Mouse (Mus musculus) neural tube, embryonic 12.5 days (tissue): ENCODE measurements around the gene Slc5a4b. TPM values are rescaled to one million over a fixed set of nuclear protein-coding genes. Genes with fewer than 3 reads are reported as not detected.

Source experiments
- ATAC-seq: fragments of 200-750 bp; cut with Nextera tagmentation; 2 replicates; pipeline ENCODE4 v1.8.0; 2017; ENCODE audit warnings: low read depth, mild to moderate bottlenecking, moderate TSS enrichment, moderate library complexity; ENCODE audit not compliant: low FRiP score
- H3K27ac ChIP-seq: fragments of 300-500 bp; sonication (generic); 2 replicates; pipeline ENCODE4 v1.5.1; 2016
- H3K27me3 ChIP-seq: fragments of 300-500 bp; sonication (generic); replicated peaks from 2 replicates; pipeline ENCODE4 v1.6.1; 2016; ENCODE audit warnings: mild to moderate bottlenecking
- H3K36me3 ChIP-seq: fragments of 300-500 bp; sonication (generic); 2 replicates; pipeline ENCODE4 v1.6.1; 2016; ENCODE audit warnings: mild to moderate bottlenecking
- H3K4me1 ChIP-seq: fragments of 300-500 bp; sonication (generic); 2 replicates; pipeline ENCODE4 v1.6.1; 2016
- H3K4me2 ChIP-seq: fragments of 300-500 bp; sonication (generic); replicated peaks from 2 replicates; pipeline ENCODE4 v1.6.1; 2016; ENCODE audit warnings: mild to moderate bottlenecking
- H3K4me3 ChIP-seq: fragments of 300-500 bp; sonication (generic); 2 replicates; pipeline ENCODE4 v1.5.1; 2016
- H3K9ac ChIP-seq: fragments of 300-500 bp; sonication (generic); 2 replicates; pipeline ENCODE4 v1.6.1; 2016; ENCODE audit warnings: mild to moderate bottlenecking
- H3K9me3 ChIP-seq: fragments of 300-500 bp; sonication (generic); 2 replicates; pipeline ENCODE4 v1.6.1; 2016; ENCODE audit warnings: mild to moderate bottlenecking
- WGBS: fragments of 180-500 bp; shearing (Covaris S2); methylation state at CpG from one replicate; pipeline ENCODE4 v1.1.7; 2016; 5-methylcytosine and 5-hydroxymethylcytosine counted together
- microRNA-seq: library from miRNA; unstranded; fragments of <30 nt; microRNA quantifications from one replicate; pipeline ENCODE4, GENCODE M21; 2017
- polyA plus RNA-seq: library from polyadenylated mRNA; unstranded; fragments of >200 nt; fragmentation: Nextera tagmentation; extraction: Ambion mirVana; gene quantifications from 2 replicates; pipeline ENCODE4 v1.2.1, GENCODE M21; 2016

The Slc5a4b gene
- polyA plus RNA-seq, 1 experiment from 2014 or later: not detected

DNA sequence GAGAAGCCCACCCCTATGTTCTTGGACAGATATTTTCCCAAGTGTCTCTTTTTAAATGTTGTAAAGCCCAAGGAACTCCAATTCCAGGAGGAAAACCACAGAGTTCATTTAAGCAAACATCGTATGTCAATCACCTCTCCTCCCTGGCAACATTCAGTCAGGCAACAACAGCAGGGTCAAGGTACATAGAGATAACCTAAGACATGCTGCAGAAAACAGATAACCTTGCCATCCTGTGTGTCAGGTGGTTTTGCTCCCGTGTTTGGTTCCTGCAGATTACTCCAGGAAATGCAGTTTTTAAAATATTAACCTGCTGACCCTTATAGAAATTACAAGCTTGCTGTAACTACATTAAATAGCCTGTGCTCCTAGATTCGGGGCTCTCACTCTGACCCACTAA is 89.0 kb downstream of the Slc5a4b start:
- no peaks in the 10 kb centered on the region for H3K4me1 ChIP-seq
- no peaks in the 10 kb centered on the region for H3K36me3 ChIP-seq
- no peak overlapping the region for H3K4me3 ChIP-seq
- 88% methylated on average over 3 of the region's 3 CpGs for WGBS
- H3K9me3 ChIP-seq: no peaks in the 10 kb centered on the region
- no peak overlapping the region for H3K9ac ChIP-seq
- no peak for ATAC-seq
- H3K27me3 ChIP-seq: no peaks in the 10 kb centered on the region
- H3K27ac ChIP-seq: no peak overlapping the region
- H3K4me2 ChIP-seq: no peak overlapping the region

DNA sequence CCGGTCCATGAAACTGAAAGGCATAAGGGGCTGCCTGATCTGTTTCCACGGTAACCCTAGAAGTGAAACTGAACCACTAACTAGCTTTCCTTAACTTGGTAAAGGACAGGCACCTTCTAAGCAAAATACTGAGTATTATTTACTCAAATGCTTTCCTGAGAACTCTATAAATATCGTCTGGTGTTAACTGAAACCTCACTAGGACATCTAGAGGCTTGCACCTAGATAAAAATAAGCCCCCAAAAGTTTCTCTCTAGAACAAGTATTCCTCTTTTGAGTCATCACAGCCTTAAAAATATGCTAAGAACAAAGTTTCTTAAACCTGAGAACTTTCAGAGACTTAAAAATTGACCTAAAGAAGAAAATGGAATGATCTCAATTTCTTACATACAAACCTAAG is 93.9 kb downstream of the Slc5a4b start:
- no peaks in the 10 kb centered on the region for H3K27me3 ChIP-seq
- no peak overlapping the region for H3K27ac ChIP-seq
- no peak overlapping the region for H3K4me2 ChIP-seq
- 91% methylated on average over 3 of the region's 3 CpGs for WGBS
- no peak overlapping the region for H3K9ac ChIP-seq
- no peaks in the 10 kb centered on the region for H3K4me1 ChIP-seq
- H3K36me3 ChIP-seq: no peaks in the 10 kb centered on the region
- ATAC-seq: no peak
- no peaks in the 10 kb centered on the region for H3K9me3 ChIP-seq
- H3K4me3 ChIP-seq: no peak overlapping the region

DNA sequence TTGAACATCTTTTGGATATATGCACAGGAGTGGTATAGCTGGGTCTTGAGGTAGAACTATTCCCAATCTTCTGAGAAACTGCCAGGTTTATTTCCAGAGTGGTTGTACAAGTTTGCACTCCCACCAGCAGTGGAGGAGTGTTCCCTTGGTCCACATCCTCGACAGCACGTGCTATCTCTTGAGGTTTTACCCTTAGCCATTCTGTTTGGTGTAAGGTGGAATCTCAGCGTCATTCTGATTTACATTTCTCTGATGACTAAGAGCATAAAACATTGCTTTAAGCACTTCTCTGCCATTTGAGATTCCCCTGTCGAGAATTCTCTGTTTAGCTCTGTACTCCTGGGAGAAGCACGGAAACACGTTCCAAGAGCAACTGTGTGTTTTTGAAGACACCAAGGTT is 97.8 kb downstream of the Slc5a4b start:
- Histone ChIP-seq H3K27me3 (no peaks in the 10 kb centered on the region), H3K4me3 (no peak overlapping the region), H3K4me2 (no peak overlapping the region), H3K9me3 (no peaks in the 10 kb centered on the region), H3K36me3 (no peaks in the 10 kb centered on the region), H3K9ac (no peak overlapping the region), H3K27ac (no peak overlapping the region), H3K4me1 (no peaks in the 10 kb centered on the region)
- 81% methylated on average over 6 of the region's 6 CpGs for WGBS
- no peak for ATAC-seq

DNA sequence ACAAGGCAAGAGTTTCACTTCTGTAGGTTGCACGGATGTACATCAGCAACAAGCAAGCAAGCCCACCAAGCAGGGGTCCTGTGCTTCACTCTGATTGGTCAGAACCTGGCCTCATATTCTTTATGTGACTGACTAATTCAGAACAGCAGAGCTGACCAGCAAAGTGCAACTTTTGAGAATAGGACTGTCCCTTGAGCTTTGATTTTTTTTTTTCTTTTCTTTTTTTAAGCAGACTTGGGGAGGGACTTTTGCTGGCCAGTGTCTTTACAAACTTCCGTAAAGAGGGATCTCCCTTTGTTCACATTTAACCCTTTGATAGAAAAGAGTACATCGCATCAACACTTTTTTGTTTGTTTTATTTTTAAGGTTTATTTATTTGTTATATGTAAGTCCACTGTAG is 100.9 kb downstream of the Slc5a4b start:
- no peaks in the 10 kb centered on the region for H3K27me3 ChIP-seq
- H3K4me1 ChIP-seq: no peaks in the 10 kb centered on the region
- H3K36me3 ChIP-seq: no peaks in the 10 kb centered on the region
- no peak overlapping the region for H3K9ac ChIP-seq
- no peak overlapping the region for H3K4me3 ChIP-seq
- H3K27ac ChIP-seq: no peak overlapping the region
- no peak for ATAC-seq
- 82% methylated on average over 3 of the region's 3 CpGs for WGBS
- no peaks in the 10 kb centered on the region for H3K9me3 ChIP-seq
- no peak overlapping the region for H3K4me2 ChIP-seq

Small RNAs within 50 kb of the gene (microRNA-seq; reads per million reads assigned to microRNA genes)
- gene Mir6409: not detected

Other genes starting within 250 kb of the Slc5a4b start
- gene Derl3, start 217.5 kb downstream of the Slc5a4b start, polyA plus RNA-seq: 2.7 TPM in 2 replicates
- 282 and 298 TPM in 2 replicates for gene Smarcb1, start 189.3 kb downstream of the Slc5a4b start, polyA plus RNA-seq
- gene Chchd10, start 177.8 kb downstream of the Slc5a4b start, polyA plus RNA-seq: 20.2 and 20.6 TPM in 2 replicates
- 45.4 and 51.2 TPM in 2 replicates for gene Mmp11, start 174.5 kb downstream of the Slc5a4b start, polyA plus RNA-seq
- gene Gm867, start 170.3 kb downstream of the Slc5a4b start, polyA plus RNA-seq: 2.4 and 2.5 TPM in 2 replicates
- gene Vpreb3, start 167.9 kb downstream of the Slc5a4b start, polyA plus RNA-seq: 0.44 and 0.46 TPM in 2 replicates
- not detected in 2 replicates for gene Gm5134, start 156.4 kb downstream of the Slc5a4b start, polyA plus RNA-seq
- gene Zfp280b, start 78.3 kb downstream of the Slc5a4b start, polyA plus RNA-seq: 17.6 and 19.5 TPM in 2 replicates
- gene Slc5a4a, start 36.5 kb upstream of the Slc5a4b start, polyA plus RNA-seq: not detected in 2 replicates
- 128 TPM in 2 replicates for gene Prmt2, start 126.9 kb upstream of the Slc5a4b start, polyA plus RNA-seq
- gene S100b, start 142.9 kb upstream of the Slc5a4b start, polyA plus RNA-seq: 0.88 and 0.93 TPM in 2 replicates
- 14.2 and 15.0 TPM in 2 replicates for gene Dip2a, start 234.3 kb upstream of the Slc5a4b start, polyA plus RNA-seq